Mouse (Mus musculus) brain, embryonic 14.5 days (tissue): ENCODE data around the gene Rgn. TPM values are rescaled to one million over a fixed set of nuclear protein-coding genes. Genes with fewer than 3 reads are reported as not detected.
A peak's percentile ranks its signal among the peaks of the same experiment; 100 is the strongest.

Source experiments
- DNase-seq: peaks from one replicate; pipeline ENCODE4 v3.0.0-alpha.2; 2011; ENCODE audit warnings: low read depth
- CTCF ChIP-seq: fragments of 200-500 bp; IDR thresholded peaks from 2 replicates; pipeline ENCODE4 v1.5.1; 2012; ENCODE audit warnings: inconsistent platforms, mild to moderate bottlenecking, moderate library complexity, borderline replicate concordance; ENCODE audit not compliant: insufficient read depth, insufficient read length; ENCODE audit errors: extremely low read depth
- POLR2A ChIP-seq: fragments of 200-500 bp; IDR thresholded peaks from 2 replicates; pipeline ENCODE4 v1.6.1; 2012; ENCODE audit warnings: mild to moderate bottlenecking, inconsistent platforms, borderline replicate concordance; ENCODE audit not compliant: poor library complexity, insufficient read depth, insufficient read length, severe bottlenecking; ENCODE audit errors: extremely low read depth
- polyA plus RNA-seq: library from polyadenylated mRNA; depleted of rRNA; stranded (reverse); fragments of >200 nt; gene quantifications from 2 replicates; pipeline ENCODE4 v1.2.3, GENCODE M21; 2012; rRNA removed

Rgn gene
- 0.22 and 0.24 TPM in 2 replicates for polyA plus RNA-seq

DNA sequence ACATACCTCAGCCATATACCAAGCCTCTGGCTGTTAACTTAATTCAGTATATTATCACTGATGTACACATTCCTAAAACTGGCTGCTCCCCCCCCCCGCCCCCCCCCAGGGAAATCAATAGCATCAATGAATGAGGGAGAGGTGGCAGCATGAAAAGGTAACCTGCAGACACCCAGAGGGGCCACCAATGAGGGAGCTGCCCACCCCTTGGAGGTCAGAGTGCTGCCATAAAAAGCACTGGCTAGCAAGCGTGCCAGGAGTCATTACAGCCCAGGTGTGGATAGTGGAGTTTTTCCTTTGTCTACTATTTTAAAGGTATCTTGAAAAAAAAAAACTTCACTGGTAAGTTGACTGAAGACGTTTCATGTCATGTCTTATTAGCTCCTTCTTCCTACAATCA lies at the start of gene Rgn:
Rgn (plus strand) TSS at position 256 of the 400 bp plus-strand sequence.
- no peak for DNase-seq
- TF ChIP-seq POLR2A = no peak
- TF ChIP-seq CTCF = no peak

DNA sequence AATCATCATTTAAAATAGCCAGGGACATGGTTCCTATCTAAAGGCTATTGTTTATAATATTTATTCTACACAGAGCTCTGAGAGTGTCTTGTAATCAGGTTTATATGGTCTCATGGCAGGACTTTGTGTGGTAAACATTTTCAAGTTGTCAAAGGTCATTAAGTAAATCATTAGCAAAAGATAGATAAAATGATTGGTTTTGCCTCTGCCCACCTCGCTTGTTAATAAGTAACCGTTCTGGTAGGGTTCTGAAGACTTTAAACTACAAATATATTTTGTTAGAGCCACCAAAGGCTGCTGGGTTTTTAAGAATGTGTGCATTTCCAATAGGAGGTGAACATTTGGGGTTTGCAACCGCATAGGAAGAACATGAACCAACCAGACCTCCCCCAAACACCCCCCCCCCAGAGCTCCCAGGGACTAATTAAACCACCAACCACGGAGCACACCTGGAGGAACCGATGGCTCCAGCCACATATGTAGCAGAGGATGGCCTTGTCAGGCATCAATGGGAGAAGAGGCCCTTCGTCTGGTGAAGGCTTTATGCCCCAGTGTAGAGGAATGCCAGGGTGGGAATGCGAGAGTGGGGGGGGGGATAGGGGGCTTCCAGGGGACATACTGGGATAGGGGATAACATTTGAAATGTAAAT lies 29.2 kb upstream of the Rgn start:
- no peak for TF ChIP-seq CTCF
- no peak for TF ChIP-seq POLR2A
- no peak for DNase-seq

- TF ChIP-seq CTCF = no peak
- TF ChIP-seq POLR2A = no peak
- no peak for DNase-seq
Measured at GRCm38 (mm10) chrX:20521578-20521977, 28.0 kb upstream of the Rgn start.

DNA sequence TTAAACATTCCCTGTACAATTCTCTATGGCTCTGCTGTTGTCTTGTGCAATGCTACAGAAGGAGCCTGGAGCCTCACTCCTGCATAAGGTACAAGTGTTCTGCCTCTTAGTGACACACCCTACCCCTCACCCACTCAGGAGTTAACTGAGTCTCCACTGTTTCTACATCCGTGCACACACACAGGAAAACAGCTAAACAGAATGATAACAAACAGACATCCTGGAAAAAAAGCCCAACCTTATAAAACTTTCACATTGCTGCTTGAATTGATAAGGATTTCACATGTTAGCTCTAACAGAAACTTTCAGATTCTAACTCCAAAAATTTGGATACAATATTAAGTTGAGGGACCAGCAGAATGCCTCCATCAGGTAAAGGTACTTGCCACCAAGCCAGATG lies 17.0 kb upstream of the Rgn start:
- TF ChIP-seq CTCF = no peak
- TF ChIP-seq POLR2A = no peak
- DNase-seq = no peak

DNA sequence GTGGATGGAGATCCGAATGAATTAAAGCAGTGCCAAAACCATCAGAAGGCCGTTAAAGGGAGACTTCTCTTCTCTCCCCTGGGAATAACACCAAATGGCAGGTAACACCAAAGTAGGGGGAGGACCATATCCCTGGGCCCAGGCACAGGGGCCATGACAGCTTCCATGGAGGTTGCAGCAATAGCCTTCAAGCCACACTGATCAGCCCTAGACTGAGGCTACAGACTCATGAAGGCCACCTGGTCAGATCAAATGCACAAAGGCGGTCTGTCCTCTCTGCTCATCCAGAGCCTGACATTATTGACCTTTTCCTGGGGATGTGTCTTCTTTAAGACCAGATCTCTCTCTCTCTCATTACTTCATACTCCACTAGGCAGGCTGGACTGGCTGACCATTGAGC lies 5.7 kb upstream of the Rgn start:
- TF ChIP-seq CTCF (no peak), POLR2A (no peak)
- DNase-seq = no peak

DNA sequence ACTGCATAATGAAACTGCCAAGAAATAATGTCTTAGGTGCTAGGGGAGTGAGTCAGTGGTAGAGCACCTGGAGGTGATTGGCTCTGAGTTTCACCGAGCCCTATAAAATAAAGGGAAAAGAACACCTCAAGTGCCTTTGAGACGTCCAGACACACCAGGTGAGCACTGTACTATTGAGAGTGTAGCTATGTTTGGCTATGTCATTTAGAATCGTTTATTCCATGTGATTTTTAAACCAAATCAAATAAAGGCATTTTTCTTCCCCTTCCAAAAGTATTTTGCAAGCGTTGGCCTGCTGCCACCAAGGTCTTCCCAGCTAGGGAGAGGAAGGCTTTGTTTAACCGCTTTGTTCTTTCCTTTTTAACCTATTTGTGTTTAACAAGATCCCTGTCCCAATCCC lies 2.0 kb upstream of the Rgn start:
- TF ChIP-seq POLR2A (no peak), CTCF (no peak)
- no peak for DNase-seq

DNA sequence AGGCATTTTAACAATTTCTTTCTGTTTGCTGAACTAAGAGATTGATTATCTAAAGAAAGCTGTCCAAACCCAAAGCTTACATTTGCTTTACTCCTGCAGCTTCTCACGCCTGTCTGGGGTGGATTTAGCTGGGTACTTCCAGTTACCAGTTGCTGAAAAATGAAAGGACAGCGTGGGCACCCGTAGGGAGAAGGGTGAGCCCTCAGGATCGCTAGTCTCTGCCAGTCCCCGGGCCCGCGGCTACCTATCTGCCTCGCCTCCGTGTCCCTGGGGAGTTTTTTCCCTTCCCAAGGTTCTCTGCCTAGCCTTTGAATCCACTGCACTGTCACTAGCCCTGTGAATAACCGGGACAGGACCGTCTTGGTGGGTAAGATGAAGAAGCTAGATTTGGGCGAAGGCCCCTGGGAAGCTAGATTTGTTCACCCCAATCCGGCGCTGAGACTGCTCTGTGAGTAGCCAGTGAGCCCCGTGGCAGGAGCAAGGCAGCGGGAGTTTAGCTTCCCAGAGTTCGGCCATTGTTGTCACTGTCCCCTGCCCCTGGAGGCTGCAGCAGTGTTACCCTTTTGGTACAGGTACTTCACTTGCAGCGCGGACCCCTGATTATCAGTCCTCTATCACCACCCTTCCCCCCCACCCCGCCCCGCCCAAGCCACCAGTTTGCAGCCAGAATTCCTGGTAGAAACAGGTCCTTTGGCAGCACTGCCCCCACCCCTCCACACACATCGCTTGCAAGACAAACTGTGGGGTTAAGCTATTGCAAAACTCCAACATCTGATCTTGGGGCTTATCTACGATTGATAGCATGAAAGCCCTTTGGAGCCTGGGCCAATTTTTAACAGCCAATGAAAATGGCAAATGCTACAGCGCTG lies 1.3 kb upstream of the Rgn start:
- DNase-seq = peak; percentile 37

DNA sequence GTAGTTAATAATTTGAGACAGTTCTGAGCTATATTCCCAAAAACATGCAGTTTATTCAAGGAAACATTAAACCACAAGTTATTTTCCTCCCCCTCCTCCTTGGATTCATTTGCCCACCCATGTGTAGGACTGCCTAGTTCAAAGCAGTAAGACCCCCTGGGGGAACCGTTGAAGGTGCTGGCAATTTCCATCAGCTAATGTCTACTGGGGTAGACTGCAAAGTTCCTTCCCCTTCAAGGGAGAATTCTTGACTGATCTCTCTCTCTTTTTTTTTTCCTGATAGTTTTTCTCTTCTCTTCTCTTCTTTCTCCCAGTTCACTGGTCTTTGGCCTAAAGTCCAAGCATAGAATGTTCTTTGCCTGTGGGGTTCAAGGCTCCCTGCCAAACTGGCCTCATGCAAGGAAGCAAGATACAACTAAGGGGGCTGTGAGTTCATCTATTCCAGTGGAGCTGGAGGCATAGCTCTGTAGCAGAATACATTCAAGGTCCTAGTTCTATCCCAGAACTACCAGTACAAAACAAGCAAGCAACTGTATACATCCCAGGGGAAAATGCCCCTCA lies 627 bp upstream of the Rgn start:
- TF ChIP-seq CTCF (no peak), POLR2A (no peak)
- DNase-seq = no peak

More for the DNA sequence above, 1.3 kb upstream of the Rgn start:
- TF ChIP-seq POLR2A (no peak), CTCF (no peak)

DNA sequence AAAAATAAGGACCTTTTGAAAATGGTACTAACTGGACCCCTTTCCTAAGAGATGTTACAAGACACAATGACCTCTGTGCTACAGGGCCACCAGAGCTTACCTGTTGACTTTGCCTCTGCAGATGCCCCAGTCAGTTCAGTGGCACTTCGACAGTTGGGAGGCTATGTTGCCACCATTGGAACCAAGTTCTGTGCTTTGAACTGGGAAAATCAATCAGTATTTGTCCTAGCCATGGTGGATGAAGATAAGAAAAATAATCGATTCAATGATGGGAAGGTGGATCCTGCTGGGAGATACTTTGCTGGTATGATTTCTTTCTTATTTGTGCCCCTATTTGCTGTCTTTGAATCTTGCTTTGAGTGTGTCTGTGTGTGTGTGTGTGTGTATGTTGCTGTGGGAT lies 2.6 kb downstream of the Rgn start:
- DNase-seq = no peak
- TF ChIP-seq CTCF (no peak), POLR2A (no peak)

DNA sequence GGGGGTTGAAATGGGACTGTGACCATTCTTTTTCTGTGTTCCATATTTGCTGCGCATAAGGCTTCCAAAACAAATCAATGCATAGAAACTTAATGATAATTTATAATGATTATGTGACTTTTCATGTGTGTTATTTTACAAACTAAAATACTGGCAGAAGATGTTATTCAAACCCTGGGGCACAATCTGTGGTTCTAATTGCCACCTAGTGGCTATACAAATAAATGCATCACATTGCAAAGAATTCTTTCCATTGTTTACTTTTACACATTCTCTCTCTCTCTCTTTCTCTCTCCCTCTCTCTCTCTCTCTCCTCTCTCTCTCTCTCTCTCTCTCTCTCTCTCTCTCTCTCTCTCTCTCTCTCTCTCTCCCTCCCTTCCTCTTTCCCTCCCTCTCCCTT lies 12.3 kb downstream of the Rgn start:
- peak; percentile 17 for DNase-seq
- TF ChIP-seq CTCF = no peak
- no peak for TF ChIP-seq POLR2A

DNA sequence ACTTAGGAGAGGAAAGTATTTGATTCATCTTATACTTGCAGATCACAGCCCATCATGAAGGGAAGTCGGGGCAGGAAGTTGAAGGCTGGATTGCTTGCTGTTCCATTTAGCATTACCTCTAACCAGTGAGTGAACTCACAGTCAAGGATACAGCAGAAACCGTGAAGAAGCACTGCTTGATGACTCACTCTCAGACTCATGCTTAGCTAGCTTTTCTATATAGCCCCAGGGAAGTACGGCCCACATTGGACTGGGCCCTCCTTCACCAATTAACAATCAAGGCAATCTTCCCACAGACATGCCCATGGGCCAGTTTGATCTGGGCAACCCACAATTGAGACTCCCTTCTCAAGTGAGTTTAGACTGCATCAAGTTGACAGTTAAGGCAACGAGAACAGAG lies 14.4 kb downstream of the Rgn start:
- no peak for TF ChIP-seq CTCF
- TF ChIP-seq POLR2A = no peak
- DNase-seq = no peak

- DNase-seq = peak; percentile 44
- TF ChIP-seq CTCF (no peak), POLR2A (no peak)
Measured at GRCm38 (mm10) chrX:20571024-20571423, 21.4 kb downstream of the Rgn start.

GRCm38 (mm10) chrX:20572683-20573082 lies 23.1 kb downstream of the Rgn start:
- TF ChIP-seq CTCF (no peak), POLR2A (no peak)
- DNase-seq = no peak
